Mouse (Mus musculus) liver, adult 2 months (tissue): ENCODE measurements around the gene Coro2a. TPM values are rescaled to one million over a fixed set of nuclear protein-coding genes. Genes with fewer than 3 reads are reported as not detected.

Source experiments
- DNase-seq: peaks from one replicate; pipeline ENCODE4 v3.0.0-alpha.2; 2011; ENCODE audit warnings: low read depth, low spot score; ENCODE audit errors: extremely low read depth
- H3K27ac ChIP-seq: fragments of 200-500 bp; replicated peaks from 2 replicates; pipeline ENCODE4 v1.5.1; 2012; ENCODE audit warnings: low read depth, mild to moderate bottlenecking, control low read depth, inconsistent platforms, low read length; ENCODE audit not compliant: insufficient read depth
- H3K27me3 ChIP-seq: fragments of 200-500 bp; 2 replicates; pipeline ENCODE4 v1.6.1; 2012; ENCODE audit warnings: mild to moderate bottlenecking, moderate library complexity, low read length, inconsistent platforms; ENCODE audit not compliant: control insufficient read depth, insufficient read depth
- H3K36me3 ChIP-seq: fragments of 200-500 bp; 2 replicates; pipeline ENCODE4 v1.6.1; 2012; ENCODE audit warnings: low read length, inconsistent platforms; ENCODE audit not compliant: control insufficient read depth, insufficient read depth
- H3K4me1 ChIP-seq: fragments of 200-500 bp; 2 replicates; pipeline ENCODE4 v1.6.1; 2011; ENCODE audit warnings: low read length; ENCODE audit not compliant: control insufficient read depth, insufficient read depth
- H3K4me3 ChIP-seq: fragments of 200-500 bp; 2 replicates; pipeline ENCODE4 v1.5.1; 2011; ENCODE audit warnings: low read depth, mild to moderate bottlenecking, control low read depth, low read length, moderate library complexity; ENCODE audit not compliant: insufficient read depth
- H3K79me2 ChIP-seq: fragments of 200-500 bp; 2 replicates; pipeline ENCODE4 v1.6.1; 2012; ENCODE audit warnings: inconsistent platforms, mild to moderate bottlenecking, low read length, moderate library complexity; ENCODE audit not compliant: control insufficient read depth, insufficient read depth
- H3K9ac ChIP-seq: fragments of 200-500 bp; 2 replicates; pipeline ENCODE4 v1.6.1; 2012; ENCODE audit warnings: low read depth, mild to moderate bottlenecking, control low read depth, inconsistent platforms, low read length
- CTCF ChIP-seq: fragments of 200-500 bp; IDR thresholded peaks from 2 replicates; pipeline ENCODE4 v1.5.1; 2011; ENCODE audit warnings: low read depth, low read length, control low read depth
- POLR2A ChIP-seq: fragments of 200-500 bp; IDR thresholded peaks from 2 replicates; pipeline ENCODE4 v1.6.1; 2011; ENCODE audit warnings: low read length, control low read depth; ENCODE audit not compliant: insufficient read depth; ENCODE audit errors: extremely low read depth
- WGBS: fragments of 180-500 bp; shearing (Covaris S2); methylation state at CpG from one replicate; pipeline ENCODE4 v1.1.7; 2018; 5-methylcytosine and 5-hydroxymethylcytosine counted together
- polyA plus RNA-seq: library from polyadenylated mRNA; depleted of rRNA; stranded (reverse); fragments of >200 nt; gene quantifications from 2 replicates; pipeline ENCODE4 v1.2.3, GENCODE M21; 2012
- total RNA-seq: library from RNA; depleted of rRNA; stranded (reverse); fragments of >200 nt; gene quantifications from 2 replicates; pipeline ENCODE4 v1.2.3, GENCODE M21; 2014

Gene Coro2a
- total and polyA plus RNA-seq, 2 experiments: 0.76 to 0.83 TPM

- 62% methylated on average over 5 of the region's 5 CpGs for WGBS
- no peaks in the 10 kb centered on the region for H3K36me3 ChIP-seq
- TF ChIP-seq POLR2A (no peak), CTCF (no peak)
- no peak overlapping the region for H3K27ac ChIP-seq
- no peak for DNase-seq
- H3K4me3 ChIP-seq: no peak overlapping the region
- H3K9ac ChIP-seq: no peak overlapping the region
- H3K4me1 ChIP-seq: no peaks in the 10 kb centered on the region
- no peaks in the 10 kb centered on the region for H3K79me2 ChIP-seq
- no peaks in the 10 kb centered on the region for H3K27me3 ChIP-seq
These were observed 32.3 kb downstream of the Coro2a start for GRCm38 (mm10) chr4:46569671-46570070.

- Histone ChIP-seq H3K27me3 (no peaks in the 10 kb centered on the region), H3K4me1 (no peaks in the 10 kb centered on the region), H3K79me2 (no peaks in the 10 kb centered on the region), H3K27ac (no peak overlapping the region), H3K9ac (no peak overlapping the region), H3K36me3 (no peaks in the 10 kb centered on the region), H3K4me3 (no peak overlapping the region)
- DNase-seq: no peak
- WGBS: 93% methylated on average over 8 of the region's 8 CpGs
- TF ChIP-seq POLR2A (no peak), CTCF (no peak)
These were observed 33.8 kb downstream of the Coro2a start for GRCm38 (mm10) chr4:46568169-46568568.

DNA sequence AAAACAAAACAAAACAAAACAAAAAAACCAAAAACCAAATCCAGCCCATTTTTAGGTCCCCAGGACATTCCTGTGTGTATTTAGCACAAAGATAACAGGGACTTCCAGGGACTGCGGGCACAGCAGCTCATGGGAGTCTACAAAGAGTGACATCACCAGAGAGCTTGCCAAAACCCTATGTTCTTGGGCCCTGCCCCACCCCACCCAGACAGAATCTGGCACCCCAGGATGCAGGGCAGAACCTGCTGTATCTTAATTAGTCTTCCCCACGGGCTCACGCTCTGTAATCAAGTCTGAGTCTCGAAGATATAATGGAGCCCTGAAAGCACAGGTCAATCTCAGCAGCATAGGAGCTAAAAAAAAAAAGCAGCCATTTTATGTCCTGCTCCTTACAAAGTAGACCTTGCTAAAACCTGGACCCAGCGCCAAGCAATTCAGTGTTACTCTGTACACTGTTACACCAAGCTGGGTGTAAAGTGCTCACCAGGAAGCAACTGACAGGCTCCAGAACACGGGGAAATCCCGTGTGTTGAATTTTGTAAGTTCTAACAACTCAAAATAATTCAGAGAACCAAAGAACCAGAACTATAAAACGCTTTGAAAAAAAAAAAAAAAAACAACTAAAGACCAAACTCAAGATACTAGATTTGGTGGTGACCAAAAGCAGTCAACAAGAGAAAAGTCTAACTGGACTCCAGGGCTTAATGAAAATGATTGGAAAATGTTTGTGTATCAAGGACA is 34.9 kb downstream of the Coro2a start:
- TF ChIP-seq POLR2A (no peak), CTCF (no peak)
- H3K27me3 ChIP-seq: no peaks in the 10 kb centered on the region
- no peak overlapping the region for H3K4me3 ChIP-seq
- no peak overlapping the region for H3K9ac ChIP-seq
- no peak overlapping the region for H3K27ac ChIP-seq
- 76% methylated on average over 8 of the region's 8 CpGs for WGBS
- H3K79me2 ChIP-seq: no peaks in the 10 kb centered on the region
- no peaks in the 10 kb centered on the region for H3K36me3 ChIP-seq
- no peak for DNase-seq
- no peaks in the 10 kb centered on the region for H3K4me1 ChIP-seq

- no peak for TF ChIP-seq CTCF
- no peak for TF ChIP-seq POLR2A
- no peaks in the 10 kb centered on the region for H3K36me3 ChIP-seq
- H3K4me3 ChIP-seq: no peak overlapping the region
- WGBS: 86% methylated on average over 4 of the region's 4 CpGs
- H3K27ac ChIP-seq: no peak overlapping the region
- H3K27me3 ChIP-seq: no peaks in the 10 kb centered on the region
- no peak for DNase-seq
- no peaks in the 10 kb centered on the region for H3K4me1 ChIP-seq
- H3K9ac ChIP-seq: no peak overlapping the region
- H3K79me2 ChIP-seq: no peaks in the 10 kb centered on the region
These were observed 36.5 kb downstream of the Coro2a start for GRCm38 (mm10) chr4:46565393-46565955.

GRCm38 (mm10) chr4:46564247-46564646 is 37.8 kb downstream of the Coro2a start:
- Histone ChIP-seq H3K27ac (no peak overlapping the region), H3K9ac (no peak overlapping the region), H3K4me3 (no peak overlapping the region), H3K27me3 (no peaks in the 10 kb centered on the region), H3K4me1 (no peaks in the 10 kb centered on the region), H3K36me3 (no peaks in the 10 kb centered on the region), H3K79me2 (no peaks in the 10 kb centered on the region)
- no peak for TF ChIP-seq CTCF
- TF ChIP-seq POLR2A: no peak
- 87% methylated on average over 4 of the region's 4 CpGs for WGBS
- DNase-seq: no peak

DNA sequence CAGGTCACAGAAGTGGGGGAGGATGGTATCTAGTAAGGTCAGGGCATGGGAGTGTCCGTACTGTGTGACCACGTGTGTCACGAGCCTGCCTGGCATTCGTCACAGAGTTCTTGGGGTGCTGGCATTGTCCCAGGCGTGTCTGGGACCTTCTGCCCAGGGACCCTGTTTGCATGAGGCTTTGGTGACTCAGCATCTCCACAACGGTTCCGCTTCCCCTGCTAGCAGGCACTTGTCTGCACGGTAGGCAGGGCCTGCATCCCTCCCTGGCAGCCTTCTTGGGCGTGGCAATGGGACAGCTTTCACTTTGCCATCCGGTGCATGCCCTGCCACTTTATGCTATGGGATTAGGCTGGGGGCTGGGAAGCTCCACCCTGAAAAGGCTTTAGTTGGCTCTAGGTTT is 38.2 kb downstream of the Coro2a start:
- TF ChIP-seq POLR2A (no peak), CTCF (no peak)
- no peak overlapping the region for H3K9ac ChIP-seq
- H3K4me3 ChIP-seq: no peak overlapping the region
- H3K79me2 ChIP-seq: no peaks in the 10 kb centered on the region
- H3K27me3 ChIP-seq: no peaks in the 10 kb centered on the region
- H3K27ac ChIP-seq: no peak overlapping the region
- 73% methylated on average over 10 of the region's 10 CpGs for WGBS
- no peaks in the 10 kb centered on the region for H3K4me1 ChIP-seq
- no peaks in the 10 kb centered on the region for H3K36me3 ChIP-seq
- DNase-seq: peak; percentile 28
